Mouse (Mus musculus): ENCODE measurements around the gene Dgkb. TPM values are rescaled to one million over a fixed set of nuclear protein-coding genes. Genes with fewer than 3 reads are reported as not detected.

The Dgkb gene
- polyA plus RNA-seq, 1 experiment from 2014 or later = 0.25 TPM

DNA sequence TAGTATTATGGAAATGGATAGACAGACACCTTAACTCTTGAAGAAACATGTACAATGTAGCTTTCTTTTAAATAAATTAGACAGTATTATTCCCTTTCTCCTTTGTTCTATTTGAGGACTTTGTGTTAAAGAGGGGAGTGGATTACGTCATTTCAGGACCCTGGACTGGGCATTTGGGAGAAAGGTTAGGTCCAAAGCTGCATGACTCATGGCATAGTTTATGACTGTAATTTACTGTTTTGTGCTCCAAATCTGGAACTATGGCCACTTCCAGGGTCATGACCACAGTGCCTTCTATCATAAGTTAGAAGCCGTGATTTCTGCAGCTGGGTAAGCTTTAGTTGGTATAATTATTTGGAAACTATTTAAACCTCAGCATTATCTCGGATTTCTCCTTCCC is 294.4 kb downstream of the Dgkb start:
- WGBS = 86% methylated on average over 3 of the region's 3 CpGs
- no peak overlapping the region for H3K27ac ChIP-seq
- H3K27me3 ChIP-seq (ENCODE audit: insufficient read depth, poor library complexity, severe bottlenecking) = no peaks in the 10 kb centered on the region
- DNase-seq (ENCODE audit: low spot score) = no peak
- no peaks in the 10 kb centered on the region for H3K9me3 ChIP-seq
- H3K4me1 ChIP-seq (replicated peaks) = no peaks in the 10 kb centered on the region
- H3K4me3 ChIP-seq = no peak overlapping the region
- no peaks in the 10 kb centered on the region for H3K36me3 ChIP-seq

GRCm38 (mm10) chr12:38114990-38115615 is 297.6 kb downstream of the Dgkb start:
- DNase-seq (ENCODE audit: low spot score) = no peak

GRCm38 (mm10) chr12:38123524-38123923 is 306.0 kb downstream of the Dgkb start:
- no peaks in the 10 kb centered on the region for H3K36me3 ChIP-seq
- H3K9me3 ChIP-seq = no peaks in the 10 kb centered on the region
- H3K4me1 ChIP-seq (replicated peaks) = no peaks in the 10 kb centered on the region
- no peak overlapping the region for H3K27ac ChIP-seq
- H3K27me3 ChIP-seq (ENCODE audit: insufficient read depth, poor library complexity, severe bottlenecking) = no peaks in the 10 kb centered on the region
- DNase-seq (ENCODE audit: low spot score) = no peak
- no peak overlapping the region for H3K4me3 ChIP-seq

More at GRCm38 (mm10) chr12:38114990-38115615, 297.6 kb downstream of the Dgkb start:
- Histone ChIP-seq H3K4me1 (replicated peaks) (no peaks in the 10 kb centered on the region), H3K4me3 (no peak overlapping the region), H3K27ac (no peak overlapping the region), H3K27me3 (ENCODE audit: insufficient read depth, poor library complexity, severe bottlenecking) (no peaks in the 10 kb centered on the region), H3K9me3 (no peaks in the 10 kb centered on the region), H3K36me3 (no peaks in the 10 kb centered on the region)
- 70% methylated on average over 1 of the region's 1 CpGs for WGBS

DNA sequence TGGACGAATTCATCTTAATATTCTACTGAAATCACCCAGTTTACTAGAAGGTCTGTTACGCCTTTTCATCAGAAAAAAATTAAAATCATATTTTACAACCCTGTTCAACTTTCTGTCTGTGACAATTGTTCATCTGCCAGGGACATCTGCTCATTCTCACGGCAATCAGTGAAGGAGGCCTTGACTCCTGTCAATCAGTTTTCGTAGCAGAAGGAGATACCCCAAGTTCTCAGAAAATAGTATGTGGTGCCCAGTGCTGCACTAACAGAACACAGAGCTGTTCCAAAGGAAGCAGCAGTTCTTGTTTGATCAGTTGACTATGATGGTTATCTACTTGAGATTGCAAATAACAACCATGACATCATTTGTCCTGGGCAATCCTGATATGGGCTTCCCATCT is 307.8 kb downstream of the Dgkb start:
- Histone ChIP-seq H3K4me3 (no peak overlapping the region), H3K36me3 (no peaks in the 10 kb centered on the region), H3K4me1 (replicated peaks) (no peaks in the 10 kb centered on the region), H3K9me3 (no peaks in the 10 kb centered on the region), H3K27me3 (ENCODE audit: insufficient read depth, poor library complexity, severe bottlenecking) (no peaks in the 10 kb centered on the region), H3K27ac (no peak overlapping the region)
- DNase-seq (ENCODE audit: low spot score) = no peak
- WGBS = 82% methylated on average over 4 of the region's 4 CpGs

GRCm38 (mm10) chr12:38130209-38130915 is 312.8 kb downstream of the Dgkb start:
- Histone ChIP-seq H3K27ac (no peak overlapping the region), H3K9me3 (no peaks in the 10 kb centered on the region), H3K27me3 (ENCODE audit: insufficient read depth, poor library complexity, severe bottlenecking) (no peaks in the 10 kb centered on the region), H3K4me3 (no peak overlapping the region), H3K4me1 (replicated peaks) (no peaks in the 10 kb centered on the region), H3K36me3 (no peaks in the 10 kb centered on the region)
- 70% methylated on average over 9 of the region's 9 CpGs for WGBS
- DNase-seq (ENCODE audit: low spot score) = no peak

GRCm38 (mm10) chr12:38136379-38136778 is 318.9 kb downstream of the Dgkb start:
- H3K27ac ChIP-seq = no peak overlapping the region

DNA sequence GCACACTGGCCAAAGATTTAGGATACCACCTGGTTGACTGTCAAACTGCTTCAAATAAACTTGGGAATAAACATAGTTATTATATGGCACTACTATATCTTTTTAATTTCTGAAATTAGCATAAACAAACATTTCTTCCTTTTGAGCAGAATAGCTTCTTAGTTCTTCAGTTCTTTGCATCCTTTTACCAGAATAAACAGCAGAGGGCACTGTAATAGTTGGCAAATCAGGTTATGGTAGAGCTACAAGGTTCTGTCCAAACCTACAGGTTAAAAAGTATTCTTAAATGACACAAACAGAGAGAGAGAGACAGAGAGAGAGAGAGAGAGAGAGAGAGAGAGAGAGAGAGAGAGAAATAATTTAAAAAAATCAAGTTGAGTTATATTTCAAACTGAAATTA is 322.5 kb downstream of the Dgkb start:
- Histone ChIP-seq H3K9me3 (no peaks in the 10 kb centered on the region), H3K36me3 (no peaks in the 10 kb centered on the region), H3K27me3 (ENCODE audit: insufficient read depth, poor library complexity, severe bottlenecking) (no peaks in the 10 kb centered on the region), H3K4me1 (replicated peaks) (no peaks in the 10 kb centered on the region), H3K27ac (no peak overlapping the region), H3K4me3 (no peak overlapping the region)
- no peak for DNase-seq (ENCODE audit: low spot score)

More at GRCm38 (mm10) chr12:38136379-38136778, 318.9 kb downstream of the Dgkb start:
- Histone ChIP-seq H3K27me3 (ENCODE audit: insufficient read depth, poor library complexity, severe bottlenecking) (no peaks in the 10 kb centered on the region), H3K4me1 (replicated peaks) (no peaks in the 10 kb centered on the region), H3K4me3 (no peak overlapping the region), H3K36me3 (no peaks in the 10 kb centered on the region), H3K9me3 (no peaks in the 10 kb centered on the region)
- no peak for DNase-seq (ENCODE audit: low spot score)
- 79% methylated on average over 5 of the region's 5 CpGs for WGBS

DNA sequence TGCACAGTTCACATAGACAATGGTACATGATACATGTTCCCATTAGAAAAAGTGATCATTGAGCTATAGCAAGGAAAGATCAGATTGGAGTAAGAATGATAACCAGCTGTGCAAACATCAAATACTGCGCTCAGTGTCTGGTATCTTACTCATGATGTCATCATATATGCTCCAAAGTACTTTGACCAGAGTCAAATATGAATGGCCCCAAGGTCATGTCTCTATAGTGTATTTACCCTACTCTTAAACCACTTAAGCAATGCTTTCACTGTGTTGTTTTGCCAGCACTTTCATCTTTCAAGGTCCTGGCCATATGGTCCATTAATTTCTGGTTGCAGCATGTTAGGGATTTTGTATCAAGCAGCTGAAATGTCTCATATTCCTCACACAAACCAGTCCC is 415.1 kb downstream of the Dgkb start:
- no peak overlapping the region for H3K4me3 ChIP-seq
- no peaks in the 10 kb centered on the region for H3K27me3 ChIP-seq (ENCODE audit: insufficient read depth, poor library complexity, severe bottlenecking)
- H3K36me3 ChIP-seq = no peaks in the 10 kb centered on the region
- no peak for DNase-seq (ENCODE audit: low spot score)
- no peaks in the 10 kb centered on the region for H3K9me3 ChIP-seq
- no peak overlapping the region for H3K27ac ChIP-seq
- 86% methylated on average over 1 of the region's 1 CpGs for WGBS
- H3K4me1 ChIP-seq (replicated peaks) = no peaks in the 10 kb centered on the region

DNA sequence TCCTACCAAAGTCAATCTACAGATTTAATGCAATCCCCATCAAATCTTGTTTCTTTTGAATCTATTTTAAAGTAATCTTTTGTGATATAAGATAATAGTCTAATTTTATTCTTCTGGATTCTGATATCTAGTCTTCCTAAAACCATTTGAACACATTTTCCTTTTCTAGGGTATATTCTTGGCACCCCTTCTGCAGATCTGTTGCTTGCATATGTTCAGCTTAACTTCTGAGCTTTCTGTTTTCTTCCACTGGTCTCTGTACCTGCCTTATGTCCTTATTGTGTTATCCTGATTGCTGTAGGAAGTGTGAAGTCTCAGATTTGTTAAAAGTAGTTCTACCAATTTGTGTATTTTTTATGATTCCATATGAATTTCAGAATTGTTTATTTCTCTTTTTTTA is 451.3 kb downstream of the Dgkb start:
- Histone ChIP-seq H3K4me1 (replicated peaks) (no peaks in the 10 kb centered on the region), H3K4me3 (no peak overlapping the region), H3K27ac (no peak overlapping the region), H3K36me3 (no peaks in the 10 kb centered on the region), H3K27me3 (ENCODE audit: insufficient read depth, poor library complexity, severe bottlenecking) (no peaks in the 10 kb centered on the region), H3K9me3 (no peaks in the 10 kb centered on the region)
- no peak for DNase-seq (ENCODE audit: low spot score)

- Histone ChIP-seq H3K27me3 (ENCODE audit: insufficient read depth, poor library complexity, severe bottlenecking) (no peaks in the 10 kb centered on the region), H3K4me1 (replicated peaks) (peaks cover 8% of the 10 kb centered on the region), H3K36me3 (no peaks in the 10 kb centered on the region), H3K4me3 (no peak overlapping the region), H3K9me3 (no peaks in the 10 kb centered on the region), H3K27ac (no peak overlapping the region)
- WGBS = 98% methylated on average over 1 of the region's 1 CpGs
- DNase-seq (ENCODE audit: low spot score) = no peak
These were observed 484.0 kb downstream of the Dgkb start for GRCm38 (mm10) chr12:38301497-38301896.

DNA sequence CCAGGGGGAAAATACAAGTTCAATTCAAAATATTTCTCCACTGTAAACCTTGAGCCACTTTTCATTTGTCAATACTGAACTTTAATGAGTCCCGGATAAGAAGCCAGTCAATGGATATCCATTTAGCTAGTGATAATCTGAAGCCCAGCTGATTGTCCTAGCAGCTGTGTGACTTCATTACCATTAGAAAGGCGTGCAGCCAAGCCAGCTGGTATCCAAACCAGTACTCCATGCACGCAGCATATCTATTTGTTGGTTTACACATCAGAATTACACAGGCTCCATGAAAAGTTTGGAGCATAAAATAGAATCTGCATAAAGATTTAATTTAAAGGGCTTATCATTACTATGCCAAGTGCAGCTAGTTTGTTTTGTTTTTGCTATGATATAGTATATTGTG is 486.3 kb downstream of the Dgkb start:
- Histone ChIP-seq H3K36me3 (no peaks in the 10 kb centered on the region), H3K4me3 (no peak overlapping the region), H3K4me1 (replicated peaks) (peaks cover 8% of the 10 kb centered on the region), H3K9me3 (no peaks in the 10 kb centered on the region), H3K27me3 (ENCODE audit: insufficient read depth, poor library complexity, severe bottlenecking) (no peaks in the 10 kb centered on the region), H3K27ac (no peak overlapping the region)
- 53% methylated on average over 3 of the region's 3 CpGs for WGBS
- DNase-seq (ENCODE audit: low spot score) = peak; percentile 30

- Histone ChIP-seq H3K4me3 (no peak overlapping the region), H3K4me1 (replicated peaks) (peaks cover 8% of the 10 kb centered on the region), H3K27ac (no peak overlapping the region), H3K27me3 (ENCODE audit: insufficient read depth, poor library complexity, severe bottlenecking) (no peaks in the 10 kb centered on the region), H3K36me3 (no peaks in the 10 kb centered on the region), H3K9me3 (no peaks in the 10 kb centered on the region)
- WGBS = 92% methylated on average over 3 of the region's 3 CpGs
- no peak for DNase-seq (ENCODE audit: low spot score)
These were observed 486.7 kb downstream of the Dgkb start for GRCm38 (mm10) chr12:38304245-38304644.

GRCm38 (mm10) chr12:38309885-38310284 is 492.4 kb downstream of the Dgkb start:
- no peaks in the 10 kb centered on the region for H3K36me3 ChIP-seq
- H3K9me3 ChIP-seq = no peaks in the 10 kb centered on the region
- no peak overlapping the region for H3K4me3 ChIP-seq
- no peaks in the 10 kb centered on the region for H3K27me3 ChIP-seq (ENCODE audit: insufficient read depth, poor library complexity, severe bottlenecking)
- no peak for DNase-seq (ENCODE audit: low spot score)
- no peaks in the 10 kb centered on the region for H3K4me1 ChIP-seq (replicated peaks)
- no peak overlapping the region for H3K27ac ChIP-seq
